Mouse (Mus musculus) spleen, embryonic (tissue): ENCODE data around the gene Ptprb.

Experiments
- CTCF ChIA-PET: fragments of 350-600 bp; sonication (Branson Sonifier 250); formaldehyde crosslinking; loops from one replicate; lab custom pipeline; 2022; lab: Charles Lee

Gene Ptprb

DNA sequence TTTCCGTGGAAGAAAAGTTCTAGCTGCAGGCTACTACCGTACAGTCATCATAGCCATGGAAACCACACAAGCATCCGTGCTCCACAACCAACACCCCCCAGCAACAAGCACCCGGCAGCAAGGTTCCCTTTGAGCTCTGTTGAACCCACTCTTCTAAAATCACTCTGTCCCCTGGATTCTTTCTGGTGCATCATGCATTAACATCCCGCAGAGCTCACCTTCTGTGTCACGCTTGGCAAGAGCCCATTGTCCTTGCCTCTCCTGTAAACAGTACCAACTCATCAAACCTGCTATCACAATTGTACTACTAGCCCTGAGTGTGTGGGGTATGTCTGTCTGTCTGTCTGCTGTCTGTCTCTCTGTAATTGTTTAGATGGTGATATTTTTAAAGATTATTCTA is 98.8 kb downstream of the Ptprb start:
- CTCF ChIA-PET, result no interaction called here

DNA sequence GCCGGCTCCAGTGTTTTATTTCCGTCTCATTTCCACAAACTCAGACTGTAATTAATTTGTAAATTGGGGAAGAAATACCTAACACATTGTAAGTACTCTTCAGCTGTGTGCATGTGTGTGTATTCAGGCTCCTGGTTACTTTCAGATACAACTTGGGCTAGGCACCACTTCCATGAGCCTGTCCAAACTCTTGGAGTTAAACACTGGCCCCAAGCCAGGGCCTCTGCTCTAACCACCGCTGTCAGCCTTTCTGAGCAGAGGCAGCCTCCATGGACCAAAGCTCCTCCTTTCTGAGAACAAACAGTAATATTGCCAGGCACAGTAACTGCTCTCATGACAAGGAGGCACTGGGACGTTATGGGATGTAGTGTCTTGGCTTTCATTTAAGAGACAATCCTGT is 101.5 kb downstream of the Ptprb start:
- CTCF ChIA-PET, result no interaction called here

DNA sequence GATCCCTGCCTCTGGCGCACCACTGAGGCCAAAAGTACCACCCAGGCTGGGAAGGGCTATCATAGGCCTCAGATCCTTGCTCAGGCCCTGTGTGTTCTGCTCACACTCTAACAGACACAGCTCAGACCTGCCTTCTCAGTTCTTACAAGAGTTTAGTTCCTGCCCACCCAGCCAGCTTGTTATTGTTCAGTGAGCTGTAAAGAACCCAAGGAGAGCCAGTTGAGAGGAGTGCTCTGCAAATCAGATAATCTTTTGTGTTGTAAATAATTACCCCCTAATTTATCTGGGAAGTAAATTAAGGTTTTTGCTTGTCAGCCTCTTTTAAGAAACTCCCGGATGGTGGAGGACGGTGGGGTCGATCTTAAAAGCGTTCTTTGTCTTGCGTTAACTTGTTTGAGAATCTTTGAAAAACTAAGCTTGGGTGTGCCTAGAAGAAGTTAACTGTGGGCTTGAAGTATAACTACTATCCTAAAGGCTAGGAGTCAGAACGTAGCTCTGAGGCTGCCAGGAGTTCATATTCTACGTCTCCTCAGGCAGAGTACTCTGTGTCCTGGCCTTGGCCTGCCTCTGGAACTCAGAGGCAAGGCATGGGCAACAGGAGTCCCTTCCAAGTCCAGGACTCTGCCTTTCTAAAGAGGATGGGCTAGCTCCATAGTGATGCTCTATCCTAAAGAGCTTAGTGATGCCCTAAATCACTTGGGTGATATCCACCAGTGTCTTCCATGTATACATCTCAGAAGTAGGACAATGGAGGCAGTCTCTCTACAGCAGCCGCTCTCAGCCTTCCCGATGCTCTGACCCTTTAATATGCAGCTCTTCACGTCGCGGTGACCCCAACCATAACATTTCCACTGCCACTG is 107.7 kb downstream of the Ptprb start:
- CTCF ChIA-PET, result no interaction called here

DNA sequence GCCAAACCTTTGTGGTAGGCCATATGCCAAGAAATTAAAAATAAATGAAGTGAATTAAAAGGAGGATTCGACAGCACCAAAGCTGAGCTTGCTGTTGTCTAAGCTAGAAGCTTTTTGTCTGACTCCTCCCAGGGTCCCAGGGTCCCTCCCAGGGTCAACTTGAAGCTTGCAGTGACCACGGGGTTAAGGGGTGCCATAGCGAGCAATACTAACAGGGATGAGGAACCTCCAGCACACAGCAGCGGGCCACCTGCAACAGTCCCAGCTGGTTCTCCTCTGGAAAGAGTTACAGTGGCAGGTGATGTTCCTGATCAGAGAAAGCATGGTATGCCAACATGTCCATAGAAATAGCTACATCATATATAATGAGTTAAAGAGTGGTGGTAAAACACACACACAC is 109.1 kb downstream of the Ptprb start:
- CTCF ChIA-PET, result interaction anchor here (0.6 kb wide), 1 partner anchor 524 kb away, joined by 5 read pairs; no protein-coding TSS in a partner anchor

DNA sequence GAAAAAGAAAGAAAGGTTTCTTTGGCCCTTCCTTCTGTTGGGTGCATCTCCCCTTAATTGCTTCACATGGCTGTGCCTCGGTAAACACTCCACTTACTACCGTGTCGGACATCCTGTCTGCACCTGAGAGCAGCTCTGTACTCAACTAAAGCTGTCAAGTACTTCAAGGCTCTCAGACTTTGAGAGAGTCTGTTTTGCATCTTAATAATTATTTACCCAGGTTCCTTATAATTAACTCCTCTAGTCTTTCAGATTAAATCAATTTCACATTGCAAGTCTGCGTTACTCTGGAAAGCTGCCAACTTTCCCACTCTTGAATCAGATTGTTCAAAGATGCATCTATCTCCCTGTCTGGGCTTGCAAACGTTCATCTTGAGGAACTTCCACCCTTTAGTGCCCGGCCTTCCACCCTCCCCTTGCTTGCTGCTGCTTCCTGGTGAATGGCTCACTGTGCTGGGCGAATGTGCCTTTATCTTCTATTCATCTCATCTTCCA is 111.1 kb downstream of the Ptprb start:
- CTCF ChIA-PET, result no interaction called here

DNA sequence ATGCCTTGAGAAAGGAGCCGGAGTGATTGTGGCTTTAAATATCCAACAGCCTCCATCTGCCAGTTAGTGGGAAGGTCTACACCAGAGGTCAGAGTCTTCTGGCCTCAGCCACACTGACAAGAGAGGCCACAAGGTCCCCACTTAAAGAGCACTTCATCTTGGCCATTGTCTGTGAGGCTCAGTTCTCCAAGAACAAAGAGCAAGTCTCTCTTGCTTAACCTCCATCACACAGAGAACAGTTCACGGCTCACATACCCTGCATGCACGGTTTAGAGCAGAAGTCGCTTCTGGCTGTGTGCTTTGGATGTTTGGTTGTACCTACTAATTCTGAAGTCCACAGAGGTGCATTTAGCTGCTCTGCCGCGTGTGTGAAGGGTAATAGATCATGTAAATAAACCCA is 113.5 kb downstream of the Ptprb start:
- CTCF ChIA-PET, result no interaction called here

DNA sequence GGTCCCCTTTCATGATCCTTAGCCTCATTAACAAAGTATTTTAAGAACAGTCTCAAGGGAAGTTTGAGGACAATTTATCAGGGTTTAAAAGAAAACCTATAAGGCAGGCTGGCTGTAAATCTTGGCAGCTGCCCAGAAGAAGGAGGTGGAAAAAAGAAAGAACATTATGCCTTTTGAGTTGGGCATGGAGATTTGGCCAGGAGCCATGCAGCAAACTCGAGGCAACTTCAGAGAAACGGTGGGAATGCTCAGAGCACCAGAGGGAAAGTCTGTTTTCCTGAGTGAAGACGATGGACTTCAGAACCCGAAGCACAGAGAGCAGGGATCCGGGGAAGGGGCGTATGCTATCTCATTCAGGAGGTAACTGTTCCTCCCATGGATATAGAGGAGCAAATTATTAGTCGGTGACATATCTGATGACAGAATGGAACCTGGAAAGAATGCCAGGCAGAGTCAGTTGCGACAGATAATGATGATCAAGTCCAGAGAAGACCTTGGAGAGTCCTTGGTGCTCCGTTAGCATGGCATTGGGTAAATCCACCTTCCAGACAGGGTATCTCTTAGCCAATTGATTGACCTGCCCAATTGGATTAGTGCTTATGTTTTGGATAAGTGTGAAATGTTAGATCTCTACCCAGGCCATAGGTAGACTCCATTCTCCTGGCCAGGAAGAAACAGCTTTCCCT is 118.6 kb downstream of the Ptprb start:
- CTCF ChIA-PET, result no interaction called here

DNA sequence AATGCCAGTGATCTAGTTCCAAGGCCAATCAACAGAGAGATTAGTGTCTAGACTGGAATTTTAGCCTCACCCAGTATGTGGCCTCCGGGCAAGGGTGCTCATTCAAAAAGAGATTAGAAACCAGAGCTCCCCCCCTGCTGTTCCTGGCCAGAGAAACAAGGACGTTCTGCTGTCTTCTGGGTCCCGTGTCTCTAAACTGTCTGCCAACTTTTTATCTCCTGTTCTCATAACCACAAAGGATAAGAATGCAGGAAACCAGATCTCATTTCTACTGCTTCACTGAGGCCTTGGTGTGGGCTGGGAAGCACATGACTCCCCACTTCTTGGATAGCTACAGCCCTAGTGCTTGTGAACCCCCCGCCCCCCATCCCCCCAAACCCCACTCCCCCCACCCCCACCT is 119.3 kb downstream of the Ptprb start:
- CTCF ChIA-PET, result no interaction called here

DNA sequence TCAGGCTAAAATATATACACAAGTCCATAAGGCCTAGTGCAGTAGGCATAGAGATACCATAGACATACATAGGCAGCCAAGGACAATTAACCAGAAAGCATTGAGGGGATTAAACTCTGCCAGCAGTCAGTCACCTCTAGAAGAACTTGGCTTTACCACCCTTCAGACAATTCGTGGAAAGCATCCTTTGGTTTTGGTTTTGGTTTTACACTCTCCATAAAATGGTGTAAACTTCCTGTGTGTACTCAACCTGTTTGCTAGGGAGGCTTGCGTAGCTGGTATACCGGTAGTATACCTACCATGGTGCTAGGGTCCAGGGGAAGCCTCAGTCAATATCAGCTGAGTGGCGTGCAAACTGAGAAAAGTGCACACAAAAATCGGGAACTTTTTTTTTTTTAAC is 121.0 kb downstream of the Ptprb start:
- CTCF ChIA-PET, result no interaction called here

DNA sequence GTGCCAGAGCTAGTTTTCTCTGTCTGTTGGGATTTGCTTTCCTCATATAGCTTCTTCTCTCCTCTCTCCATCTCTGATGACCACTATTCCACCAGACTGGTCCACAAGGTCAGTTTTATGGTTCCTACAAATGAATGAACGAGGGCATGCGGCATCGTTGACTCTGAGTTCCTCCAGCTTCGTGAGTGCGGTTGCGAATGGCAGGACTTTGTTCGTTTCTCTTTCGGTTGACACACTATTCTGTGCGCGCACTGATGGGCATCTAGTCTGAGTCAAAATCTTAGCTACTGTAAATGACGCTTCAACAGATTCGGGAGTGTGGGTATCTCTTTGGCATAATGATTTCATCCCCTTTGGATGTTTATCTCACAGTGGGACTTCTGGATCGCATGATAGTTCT is 121.6 kb downstream of the Ptprb start:
- CTCF ChIA-PET, result interaction anchor here (0.6 kb wide), 1 partner anchor 51 kb away, joined by 6 read pairs; no protein-coding TSS in a partner anchor

DNA sequence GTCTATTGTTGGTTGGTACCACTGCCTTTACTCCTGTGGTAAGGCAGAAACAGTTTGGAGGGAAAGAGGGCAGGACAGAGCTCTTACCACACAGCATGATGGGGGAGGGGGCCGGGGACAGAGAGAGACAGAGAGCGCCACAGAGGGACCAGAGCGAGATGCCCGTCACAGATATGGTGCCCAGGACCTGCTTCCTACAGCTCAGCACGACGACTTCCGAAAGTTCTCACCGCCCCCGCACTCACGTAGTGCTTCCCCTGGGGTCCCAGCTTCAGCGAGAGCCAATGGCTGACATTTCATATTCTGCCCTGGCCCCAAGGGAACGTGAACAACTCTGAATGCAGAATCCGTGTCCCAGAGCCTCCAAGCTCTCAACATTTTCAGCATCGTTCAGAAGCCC is 122.2 kb downstream of the Ptprb start:
- CTCF ChIA-PET, result interaction anchor here (0.6 kb wide), 1 partner anchor 52 kb away, joined by 6 read pairs; no protein-coding TSS in a partner anchor

DNA sequence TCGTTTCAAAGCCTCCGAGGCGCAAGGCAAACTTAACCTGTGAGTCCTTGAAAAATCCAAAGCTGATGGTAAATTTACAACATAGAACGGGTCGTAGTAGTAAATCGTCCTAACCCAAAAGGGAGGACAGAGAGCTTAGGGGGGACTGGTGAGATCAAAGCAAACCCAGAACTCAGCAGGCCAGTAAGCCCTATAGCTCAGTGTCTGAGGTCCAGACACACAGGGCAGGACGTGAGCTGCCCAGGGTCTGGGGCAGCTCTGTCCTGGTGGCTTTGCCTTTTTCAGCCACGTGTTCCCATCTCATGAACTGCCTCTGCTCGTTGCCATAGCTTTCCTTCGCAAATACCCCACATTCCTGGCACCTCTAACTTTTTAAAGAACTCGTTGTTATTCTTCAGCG is 122.7 kb downstream of the Ptprb start:
- CTCF ChIA-PET, result no interaction called here

DNA sequence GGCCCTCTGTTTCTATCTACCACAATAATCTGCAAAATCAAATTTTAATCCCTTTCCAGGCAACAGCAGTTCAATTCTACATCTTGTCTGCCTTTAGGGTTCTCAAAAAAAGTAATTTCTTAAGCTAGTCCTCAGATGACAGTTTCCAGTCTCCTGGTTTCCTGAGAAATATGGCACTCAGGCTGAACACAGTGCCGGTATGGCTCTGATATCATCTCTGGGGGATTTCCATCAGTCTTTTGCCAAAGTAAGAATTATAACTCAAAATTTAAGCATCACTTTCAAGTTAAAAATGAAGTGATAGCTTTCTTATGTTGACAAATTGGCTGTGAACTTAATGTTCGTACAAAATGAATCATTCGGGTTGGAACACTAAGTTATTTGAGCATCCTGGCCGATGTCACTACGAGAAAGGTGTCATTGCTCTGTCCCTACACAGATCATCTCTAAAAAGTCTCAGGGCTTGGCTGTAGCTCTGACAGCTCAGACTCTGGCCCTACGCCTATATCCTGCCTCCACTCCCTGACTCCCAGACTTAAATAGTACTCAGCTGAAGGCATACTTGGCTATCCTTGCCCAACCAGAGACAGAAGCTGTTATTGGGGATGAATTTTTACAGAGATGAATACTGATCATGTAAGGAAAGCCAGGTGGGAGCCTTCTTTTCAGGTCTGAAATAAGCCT is 127.6 kb downstream of the Ptprb start:
- CTCF ChIA-PET, result no interaction called here

DNA sequence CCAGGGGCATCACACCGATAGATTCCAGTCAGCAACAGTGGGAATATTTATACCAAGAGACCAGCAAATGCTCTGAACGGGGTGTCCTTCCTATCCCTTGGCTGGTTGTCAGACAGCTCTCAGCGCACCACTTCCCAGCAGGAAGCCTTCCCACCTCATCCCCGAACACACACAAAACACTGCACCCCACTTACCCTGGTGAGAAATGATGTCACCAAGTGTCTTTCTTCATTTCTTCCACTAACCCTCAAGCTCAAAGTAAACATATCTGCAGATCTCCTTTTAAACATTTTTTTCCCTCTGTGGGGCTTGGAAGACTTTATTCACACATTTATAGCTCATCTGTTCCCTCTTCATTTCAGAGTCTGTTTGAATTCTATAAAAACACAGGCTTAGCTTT is 128.4 kb downstream of the Ptprb start:
- CTCF ChIA-PET, result no interaction called here

DNA sequence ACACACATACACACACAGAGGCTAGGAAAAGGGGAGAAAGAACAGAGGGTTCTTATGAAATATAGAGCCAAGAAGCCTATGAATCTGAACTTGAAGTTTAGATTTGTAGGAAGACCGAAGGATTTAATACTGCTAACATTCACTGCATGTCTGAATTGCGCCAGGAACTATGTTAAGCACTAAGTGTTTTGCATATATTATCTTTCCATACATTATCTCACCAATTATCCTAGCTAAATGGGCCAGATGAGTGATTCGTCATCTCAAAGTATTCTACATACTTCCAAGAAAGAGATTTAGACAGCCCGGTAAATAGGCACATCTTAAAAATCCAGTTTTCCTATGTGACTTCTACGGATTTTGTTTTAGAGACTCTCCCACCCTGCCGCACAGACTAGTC is 129.7 kb downstream of the Ptprb start:
- CTCF ChIA-PET, result no interaction called here

DNA sequence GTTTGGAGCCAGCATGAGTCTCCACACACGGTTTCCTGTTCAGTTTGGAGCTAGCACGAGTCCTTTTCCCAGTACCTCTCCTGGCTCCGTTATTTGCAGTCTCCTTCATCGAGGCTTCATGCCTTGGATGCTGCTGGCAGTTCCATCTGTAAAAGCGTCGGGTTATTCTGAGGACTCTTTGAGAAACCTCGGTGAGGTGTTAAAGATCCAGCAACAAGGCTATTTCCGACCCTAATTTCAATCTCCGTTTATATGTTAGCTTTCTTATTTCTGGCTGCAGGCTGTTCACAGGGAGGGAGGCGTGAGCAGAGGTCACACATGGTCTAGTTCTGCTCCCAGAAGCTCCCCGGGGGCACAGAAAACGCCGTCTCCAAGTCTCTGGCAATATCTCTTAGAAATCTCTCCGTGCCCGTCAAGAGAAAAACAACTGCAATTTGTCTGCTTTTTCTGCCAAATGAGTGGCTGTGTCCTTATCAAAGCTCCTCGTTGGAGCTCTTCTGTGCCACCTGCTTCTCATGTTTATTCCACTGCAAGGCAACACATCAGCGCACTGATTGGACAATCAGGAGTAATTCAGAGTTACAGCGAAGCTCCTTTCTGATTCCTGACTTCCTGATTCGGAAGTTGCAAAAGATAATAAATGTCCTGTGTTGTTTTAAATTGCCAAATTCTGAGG is 132.5 kb downstream of the Ptprb start:
- CTCF ChIA-PET, result no interaction called here

DNA sequence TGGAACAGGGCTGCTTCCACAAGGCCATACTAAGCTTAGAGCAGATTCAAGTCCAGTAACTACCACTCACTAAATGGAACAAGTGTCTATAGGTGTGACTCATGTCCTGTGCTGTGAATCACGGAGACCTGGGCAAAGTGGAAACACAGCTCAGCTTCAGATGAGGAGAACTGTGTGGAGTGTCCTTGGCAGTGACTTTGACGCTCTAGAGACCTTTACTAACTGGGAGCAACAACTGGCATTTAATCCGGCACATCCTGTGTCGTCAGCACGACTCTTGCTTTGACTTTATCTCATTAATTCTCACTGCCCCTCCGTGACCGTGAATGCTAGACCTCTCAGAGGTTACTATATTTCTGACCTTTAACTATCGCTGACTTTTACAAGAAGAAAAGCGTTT is 135.5 kb downstream of the Ptprb start:
- CTCF ChIA-PET, result no interaction called here

DNA sequence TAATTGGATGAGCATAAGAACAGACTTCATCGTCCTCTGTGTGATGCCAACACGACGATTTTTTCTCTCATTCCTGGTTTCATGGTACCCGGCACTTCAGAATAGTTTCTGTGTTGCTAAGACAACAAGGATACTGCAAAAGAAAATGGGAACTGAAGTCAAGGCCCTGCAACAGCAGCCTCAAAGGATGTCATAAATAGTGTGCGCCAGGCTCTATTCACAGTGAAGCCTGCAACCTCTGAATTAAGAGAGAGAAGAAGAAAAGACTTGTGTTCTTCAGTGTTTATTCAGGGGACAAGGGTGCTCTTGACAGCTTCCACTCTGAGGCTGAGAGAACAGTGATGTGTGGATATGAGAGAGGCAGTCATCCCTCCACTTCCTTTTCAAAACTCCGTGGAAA is 140.8 kb downstream of the Ptprb start:
- CTCF ChIA-PET, result no interaction called here

DNA sequence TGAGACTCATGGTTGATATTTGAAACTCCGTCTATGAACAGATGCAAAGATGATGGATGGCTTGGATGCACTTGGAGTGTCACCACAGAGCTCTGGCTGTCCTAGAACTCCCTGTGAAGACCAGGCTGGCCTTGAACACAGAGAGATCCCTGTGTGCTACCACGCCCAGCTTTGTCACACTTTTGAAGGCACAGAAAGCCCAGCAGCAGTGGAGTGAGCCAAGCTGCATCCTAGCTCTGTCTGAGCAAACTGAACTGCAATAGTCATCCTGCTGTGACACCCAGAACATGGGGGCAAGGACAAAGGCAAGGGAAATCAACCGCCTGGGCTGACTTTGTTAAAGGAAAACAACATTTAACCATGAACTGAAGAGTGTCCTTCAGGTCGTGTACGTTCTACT is 141.4 kb downstream of the Ptprb start:
- CTCF ChIA-PET, result no interaction called here

DNA sequence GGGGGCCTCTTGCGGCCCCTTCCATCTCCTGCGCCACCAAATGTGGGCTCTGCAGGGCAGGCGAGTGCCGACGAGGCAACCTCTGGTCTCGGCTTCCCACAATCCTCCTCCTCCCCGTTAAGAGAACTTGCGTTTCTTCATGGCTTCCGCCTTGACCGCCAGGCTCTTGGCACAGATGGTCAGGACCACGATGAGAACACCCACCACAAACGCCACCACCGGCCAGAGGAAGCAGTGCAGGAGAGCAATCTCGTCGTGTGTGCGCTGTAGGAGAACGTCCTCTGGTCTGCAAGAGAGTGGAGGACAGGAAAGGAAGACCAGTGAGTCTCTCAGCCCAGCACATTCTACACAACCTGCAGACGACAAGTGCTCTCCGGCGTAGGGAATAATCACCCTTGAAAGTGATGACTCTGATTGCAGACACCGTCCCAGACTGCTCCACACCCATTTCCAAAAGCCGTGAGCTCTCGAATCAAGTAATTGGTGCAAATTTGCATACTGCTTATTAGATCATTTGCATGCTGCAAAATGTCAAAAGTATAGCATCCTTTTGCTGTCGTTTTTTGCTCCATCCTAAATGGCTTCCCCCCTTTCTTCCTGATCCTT is 142.9 kb downstream of the Ptprb start:
- CTCF ChIA-PET, result no interaction called here

DNA sequence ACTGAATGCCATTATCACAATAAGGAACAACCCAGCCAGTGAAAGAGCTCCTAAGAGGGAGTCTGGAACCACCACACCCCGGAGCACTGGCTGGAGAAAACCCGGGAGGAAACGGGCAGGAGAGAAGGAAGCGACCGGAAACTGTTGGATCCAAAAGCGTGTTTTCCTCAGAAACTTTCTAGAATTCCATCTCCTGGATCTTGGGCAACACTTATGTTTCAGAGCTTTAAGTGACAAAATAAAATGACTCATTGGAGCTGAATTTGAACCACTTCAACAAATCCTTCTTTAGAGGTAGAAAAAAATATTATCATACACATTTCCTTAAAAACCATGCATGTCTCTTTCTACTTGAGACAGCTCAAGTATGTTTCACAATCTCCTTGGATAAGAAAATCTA is 145.7 kb downstream of the Ptprb start:
- CTCF ChIA-PET, result no interaction called here
